Mouse (Mus musculus) limb, embryonic 12.5 days (tissue): ENCODE results near the gene 1700010I14Rik. TPM values are rescaled to one million over a fixed set of nuclear protein-coding genes. Genes with fewer than 3 reads are reported as not detected.
A peak's percentile ranks its signal among the peaks of the same experiment; 100 is the strongest.

Experiments
- ATAC-seq: fragments of 200-750 bp; cut with Nextera tagmentation; 2 replicates; pipeline ENCODE4 v1.8.0; 2017; ENCODE audit warnings: low read depth, moderate TSS enrichment; ENCODE audit not compliant: insufficient number of reproducible peaks, insufficient read depth, low FRiP score, low TSS enrichment
- H3K27ac ChIP-seq: fragments of 300-500 bp; sonication (generic); 2 replicates; pipeline ENCODE4 v1.5.1; 2016; ENCODE audit warnings: mild to moderate bottlenecking, moderate library complexity
- H3K27me3 ChIP-seq: fragments of 300-500 bp; sonication (generic); 2 replicates; pipeline ENCODE4 v1.6.1; 2016; ENCODE audit warnings: mild to moderate bottlenecking, moderate library complexity
- H3K36me3 ChIP-seq: fragments of 300-500 bp; sonication (generic); 2 replicates; pipeline ENCODE4 v1.6.1; 2016; ENCODE audit warnings: mild to moderate bottlenecking, moderate library complexity
- H3K4me1 ChIP-seq: fragments of 300-500 bp; sonication (generic); replicated peaks from 2 replicates; pipeline ENCODE4 v1.6.1; 2016
- H3K4me2 ChIP-seq: fragments of 300-500 bp; sonication (generic); 2 replicates; pipeline ENCODE4 v1.6.1; 2016; ENCODE audit warnings: mild to moderate bottlenecking, moderate library complexity
- H3K4me3 ChIP-seq: fragments of 300-500 bp; sonication (generic); replicated peaks from 2 replicates; pipeline ENCODE4 v1.5.1; 2016; ENCODE audit warnings: mild to moderate bottlenecking
- H3K9ac ChIP-seq: fragments of 300-500 bp; sonication (generic); replicated peaks from 2 replicates; pipeline ENCODE4 v1.6.1; 2016; ENCODE audit warnings: mild to moderate bottlenecking, moderate library complexity
- H3K9me3 ChIP-seq: fragments of 300-500 bp; sonication (generic); 2 replicates; pipeline ENCODE4 v1.6.1; 2016; ENCODE audit warnings: mild to moderate bottlenecking, moderate library complexity
- WGBS: fragments of 180-500 bp; shearing (Covaris S2); methylation state at CpG from one replicate; pipeline ENCODE4 v1.1.7; 2016; 5-methylcytosine and 5-hydroxymethylcytosine counted together
- polyA plus RNA-seq: library from polyadenylated mRNA; unstranded; fragments of >200 nt; fragmentation: Nextera tagmentation; extraction: Ambion mirVana; gene quantifications from 2 replicates; pipeline ENCODE4 v1.2.1, GENCODE M21; 2016

1700010I14Rik gene
- polyA plus RNA-seq = 2.2 and 2.3 TPM in 2 replicates

- Histone ChIP-seq H3K27me3 (no peaks in the 10 kb centered on the region), H3K4me1 (peaks cover 8% of the 10 kb centered on the region), H3K27ac (no peak within 1 kb of the TSS), H3K9ac (0 out of 2 replicates have a peak within 1 kb of the TSS, but pooled peaks have one; percentile 37), H3K4me2 (peak within 1 kb of the TSS; percentile 59), H3K9me3 (no peaks in the 10 kb centered on the region), H3K36me3 (peaks cover 6% of the 10 kb centered on the region; the same call in 1 of the 2 replicates), H3K4me3 (peak within 1 kb of the TSS; percentile 39)
- WGBS = 6% methylated on average over 13 of the region's 13 CpGs
- no peak for ATAC-seq
Measured at GRCm38 (mm10) chr17:8988119-8988807, at the start of gene 1700010I14Rik. Gene 1700010I14Rik (plus strand): TSS chr17:8988333.

- H3K9ac ChIP-seq = no peak overlapping the region
- no peaks in the 10 kb centered on the region; the same call in 1 of the 2 replicates for H3K36me3 ChIP-seq
- H3K4me3 ChIP-seq = no peak overlapping the region
- no peak overlapping the region for H3K27ac ChIP-seq
- no peaks in the 10 kb centered on the region for H3K9me3 ChIP-seq
- WGBS = 74% methylated on average over 5 of the region's 5 CpGs
- no peaks in the 10 kb centered on the region for H3K27me3 ChIP-seq
- H3K4me1 ChIP-seq = no peaks in the 10 kb centered on the region
- ATAC-seq = no peak
- no peak overlapping the region for H3K4me2 ChIP-seq
Measured at GRCm38 (mm10) chr17:8951588-8951987, 36.5 kb upstream of the 1700010I14Rik start.

- WGBS = 86% methylated on average over 8 of the region's 8 CpGs
- Histone ChIP-seq H3K4me1 (no peaks in the 10 kb centered on the region), H3K9me3 (no peaks in the 10 kb centered on the region), H3K9ac (no peak overlapping the region), H3K36me3 (no peaks in the 10 kb centered on the region; the same call in 1 of the 2 replicates), H3K27ac (no peak overlapping the region), H3K27me3 (no peaks in the 10 kb centered on the region), H3K4me2 (no peak overlapping the region), H3K4me3 (no peak overlapping the region)
- ATAC-seq = no peak
Measured at GRCm38 (mm10) chr17:8952951-8953350, 35.2 kb upstream of the 1700010I14Rik start.

DNA sequence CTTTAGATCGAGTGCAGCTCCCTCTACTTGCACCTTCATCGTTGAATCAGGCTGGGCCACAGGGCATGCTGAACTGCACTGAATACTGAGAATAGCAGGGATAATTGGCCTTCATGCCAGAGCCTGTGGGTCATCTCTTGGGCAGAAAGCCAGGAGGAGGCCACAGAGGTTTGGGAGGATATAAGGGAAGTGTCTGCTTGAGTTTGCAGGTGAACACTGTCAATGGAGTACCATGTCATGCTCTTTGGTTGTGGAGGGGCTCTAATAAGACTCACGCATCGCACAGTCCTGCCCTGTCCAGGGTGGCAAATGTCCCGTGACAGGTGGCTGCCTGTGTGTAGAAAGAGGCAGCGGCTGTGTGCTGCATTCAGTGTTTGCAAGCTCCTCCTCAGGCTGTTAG, 30.0 kb upstream of the 1700010I14Rik start:
- no peak overlapping the region for H3K9ac ChIP-seq
- no peaks in the 10 kb centered on the region for H3K4me1 ChIP-seq
- no peaks in the 10 kb centered on the region for H3K9me3 ChIP-seq
- no peak overlapping the region for H3K27ac ChIP-seq
- H3K27me3 ChIP-seq = no peaks in the 10 kb centered on the region
- no peak overlapping the region for H3K4me3 ChIP-seq
- ATAC-seq = no peak
- H3K4me2 ChIP-seq = no peak overlapping the region
- WGBS = 90% methylated on average over 6 of the region's 6 CpGs
- no peaks in the 10 kb centered on the region; the same call in 1 of the 2 replicates for H3K36me3 ChIP-seq

- no peak for ATAC-seq
- H3K4me3 ChIP-seq = no peak overlapping the region
- 95% methylated on average over 4 of the region's 4 CpGs for WGBS
- no peaks in the 10 kb centered on the region for H3K36me3 ChIP-seq
- no peak overlapping the region for H3K27ac ChIP-seq
- no peak overlapping the region for H3K9ac ChIP-seq
- no peaks in the 10 kb centered on the region for H3K9me3 ChIP-seq
- H3K4me1 ChIP-seq = no peaks in the 10 kb centered on the region
- H3K4me2 ChIP-seq = no peak overlapping the region
- no peaks in the 10 kb centered on the region for H3K27me3 ChIP-seq
Measured at GRCm38 (mm10) chr17:8960386-8960785, 27.7 kb upstream of the 1700010I14Rik start.

DNA sequence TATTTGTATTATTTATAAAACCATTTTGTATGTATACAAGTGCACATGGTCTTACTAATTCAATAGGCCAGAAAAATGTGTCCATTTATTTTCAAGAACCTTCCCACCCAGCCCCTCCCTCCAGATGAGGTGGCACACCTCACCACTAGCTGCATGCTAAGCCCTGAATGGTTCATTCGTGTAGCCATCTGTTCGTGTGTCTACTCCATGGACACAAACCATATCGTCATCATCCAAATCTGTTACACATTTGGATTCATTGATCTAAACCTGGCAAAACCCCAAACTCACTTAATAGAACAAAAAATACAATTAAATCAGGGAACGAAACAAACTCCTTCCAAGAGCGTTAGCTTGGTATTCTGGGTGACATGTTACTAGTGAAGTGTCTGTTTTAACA, 27.0 kb upstream of the 1700010I14Rik start:
- 87% methylated on average over 5 of the region's 5 CpGs for WGBS
- no peak for ATAC-seq
- Histone ChIP-seq H3K9ac (no peak overlapping the region), H3K27me3 (no peaks in the 10 kb centered on the region), H3K4me3 (no peak overlapping the region), H3K36me3 (no peaks in the 10 kb centered on the region), H3K9me3 (no peaks in the 10 kb centered on the region), H3K4me1 (no peaks in the 10 kb centered on the region), H3K4me2 (no peak overlapping the region), H3K27ac (no peak overlapping the region)

- no peak for ATAC-seq
- 88% methylated on average over 14 of the region's 14 CpGs for WGBS
- H3K4me1 ChIP-seq = no peaks in the 10 kb centered on the region
Measured at GRCm38 (mm10) chr17:8961644-8962043, 26.5 kb upstream of the 1700010I14Rik start.

GRCm38 (mm10) chr17:8965177-8965576, 23.0 kb upstream of the 1700010I14Rik start:
- 89% methylated on average over 6 of the region's 6 CpGs for WGBS
- ATAC-seq = no peak

More at GRCm38 (mm10) chr17:8961644-8962043, 26.5 kb upstream of the 1700010I14Rik start:
- Histone ChIP-seq H3K27ac (no peak overlapping the region), H3K27me3 (no peaks in the 10 kb centered on the region), H3K9me3 (no peaks in the 10 kb centered on the region), H3K4me2 (no peak overlapping the region), H3K4me3 (no peak overlapping the region), H3K36me3 (no peaks in the 10 kb centered on the region), H3K9ac (no peak overlapping the region)

DNA sequence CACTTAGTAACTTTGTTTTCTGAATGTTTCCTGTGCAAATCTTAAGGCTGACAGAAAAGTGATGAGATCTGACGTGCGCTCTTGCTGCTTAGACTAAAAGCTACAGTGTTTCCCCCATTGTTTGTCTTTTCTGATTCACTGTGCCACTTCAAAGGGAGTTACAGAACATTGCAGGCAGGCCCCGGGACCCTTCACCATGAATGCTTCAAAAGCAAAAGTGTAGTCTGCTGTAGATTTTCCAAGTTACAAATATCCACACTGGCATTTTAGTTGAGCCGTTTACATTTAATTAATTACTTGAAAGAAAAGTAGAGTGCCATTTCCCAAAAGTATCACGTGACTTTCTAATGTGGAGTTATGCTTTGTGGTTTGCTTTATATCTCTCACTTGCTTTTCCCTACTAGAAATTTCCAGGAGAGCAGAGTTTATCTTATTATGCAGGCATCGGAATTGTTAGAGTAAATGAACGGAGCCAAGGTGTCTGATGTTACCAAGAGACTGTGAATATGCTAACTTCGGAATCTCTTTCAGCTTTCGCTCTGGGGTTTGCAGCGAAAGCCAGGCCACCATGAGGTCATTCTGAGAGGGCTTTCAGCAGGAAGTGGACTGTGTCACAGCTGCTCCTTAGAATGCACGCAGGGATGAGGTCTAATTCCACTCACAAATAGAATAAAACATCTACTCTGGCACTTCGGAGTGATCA, 15.8 kb upstream of the 1700010I14Rik start:
- Histone ChIP-seq H3K36me3 (no peaks in the 10 kb centered on the region), H3K27me3 (no peaks in the 10 kb centered on the region), H3K9me3 (no peaks in the 10 kb centered on the region), H3K27ac (no peak overlapping the region), H3K4me1 (peaks cover 12% of the 10 kb centered on the region), H3K4me3 (no peak overlapping the region), H3K9ac (no peak overlapping the region), H3K4me2 (no peak overlapping the region)
- ATAC-seq = no peak
- WGBS = 51% methylated on average over 12 of the region's 12 CpGs

More at GRCm38 (mm10) chr17:8965177-8965576, 23.0 kb upstream of the 1700010I14Rik start:
- H3K4me1 ChIP-seq = no peaks in the 10 kb centered on the region
- H3K9ac ChIP-seq = no peak overlapping the region
- no peak overlapping the region for H3K4me2 ChIP-seq
- H3K27me3 ChIP-seq = no peaks in the 10 kb centered on the region
- no peaks in the 10 kb centered on the region for H3K9me3 ChIP-seq
- H3K36me3 ChIP-seq = no peaks in the 10 kb centered on the region
- H3K4me3 ChIP-seq = no peak overlapping the region
- H3K27ac ChIP-seq = no peak overlapping the region

GRCm38 (mm10) chr17:8973331-8973730, 14.8 kb upstream of the 1700010I14Rik start:
- WGBS = 70% methylated on average over 5 of the region's 5 CpGs
- no peak overlapping the region for H3K4me3 ChIP-seq

DNA sequence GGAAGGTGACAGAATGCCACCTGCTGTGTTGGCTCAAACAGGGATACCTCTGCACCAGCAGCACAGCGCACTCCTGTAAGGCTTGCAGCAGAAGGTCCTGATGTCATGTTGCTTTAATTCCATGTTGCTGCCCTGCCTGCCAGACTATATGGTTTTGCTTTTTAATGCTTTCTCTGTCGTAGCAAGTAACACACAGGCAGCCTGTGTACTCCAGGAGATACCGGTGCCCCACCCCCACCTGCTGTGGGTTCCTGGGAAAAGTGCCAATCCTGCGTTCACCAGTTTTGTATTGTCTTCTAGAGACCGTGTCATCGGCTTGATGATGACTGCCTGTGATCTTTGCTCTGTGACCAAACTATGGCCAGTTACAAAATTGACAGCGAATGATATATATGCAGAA, 13.7 kb upstream of the 1700010I14Rik start:
- ATAC-seq = no peak
- 72% methylated on average over 7 of the region's 7 CpGs for WGBS
- H3K4me2 ChIP-seq = no peak overlapping the region

More at GRCm38 (mm10) chr17:8973331-8973730, 14.8 kb upstream of the 1700010I14Rik start:
- Histone ChIP-seq H3K9me3 (no peaks in the 10 kb centered on the region), H3K4me1 (peaks cover 12% of the 10 kb centered on the region), H3K4me2 (no peak overlapping the region), H3K9ac (no peak overlapping the region), H3K36me3 (no peaks in the 10 kb centered on the region), H3K27me3 (no peaks in the 10 kb centered on the region), H3K27ac (no peak overlapping the region)
- ATAC-seq = no peak

More for the DNA sequence above, 13.7 kb upstream of the 1700010I14Rik start:
- H3K27me3 ChIP-seq = no peaks in the 10 kb centered on the region
- no peak overlapping the region for H3K9ac ChIP-seq
- no peaks in the 10 kb centered on the region for H3K36me3 ChIP-seq
- no peak overlapping the region for H3K27ac ChIP-seq
- H3K4me1 ChIP-seq = peaks cover 12% of the 10 kb centered on the region
- H3K4me3 ChIP-seq = no peak overlapping the region
- no peaks in the 10 kb centered on the region for H3K9me3 ChIP-seq
